Mouse (Mus musculus) MEL (cell line): ENCODE results near the gene Opalin. TPM values are rescaled to one million over a fixed set of nuclear protein-coding genes. Genes with fewer than 3 reads are reported as not detected.

Source experiments
- DNase-seq: peaks from one replicate; pipeline ENCODE4 v3.0.0; 2011; ENCODE audit warnings: low read depth, low spot score
- H3K27ac ChIP-seq: 2 replicates; pipeline ENCODE4 v1.5.1; 2012; ENCODE audit warnings: low read depth, mild to moderate bottlenecking, control low read depth, low read length, moderate library complexity; ENCODE audit not compliant: control insufficient read depth
- H3K27me3 ChIP-seq, 2 experiments: fragments of 150-350 bp in 1 of 2; sonication (generic) in 1 of 2; 2 replicates each; pipeline ENCODE4 v1.6.1; 2012; ENCODE audit warnings: low read length in 2 of 2, mild to moderate bottlenecking in 2 of 2, improper control_type of control experiment in 1 of 2, moderate library complexity in 1 of 2; ENCODE audit not compliant: insufficient read depth in 2 of 2, control insufficient read depth in 1 of 2
- H3K36me3 ChIP-seq, 2 experiments: 2 replicates each; pipeline ENCODE4 v1.6.1; 2012 to 2014; ENCODE audit warnings: low read length in 2 of 2, improper control_type of control experiment in 1 of 2, inconsistent platforms in 1 of 2, mild to moderate bottlenecking in 1 of 2; ENCODE audit not compliant: insufficient read depth in 2 of 2, control insufficient read depth in 1 of 2
- H3K4me1 ChIP-seq, 2 experiments: fragments of 150-350 bp in 1 of 2; sonication (generic) in 1 of 2; 2 replicates each; pipeline ENCODE4 v1.6.1; 2012; ENCODE audit warnings: low read length in 2 of 2, improper control_type of control experiment in 1 of 2, mild to moderate bottlenecking in 1 of 2; ENCODE audit not compliant: insufficient read depth in 2 of 2, control insufficient read depth in 1 of 2
- H3K4me3 ChIP-seq, 2 experiments: fragments of 150-350 bp in 1 of 2; sonication (generic) in 1 of 2; 2 replicates each; pipeline ENCODE4 v1.5.1; 2012; ENCODE audit warnings: low read depth in 2 of 2, low read length in 2 of 2, mild to moderate bottlenecking in 2 of 2, moderate library complexity in 2 of 2, control low read depth in 1 of 2, improper control_type of control experiment in 1 of 2; ENCODE audit not compliant: control insufficient read depth in 1 of 2, insufficient read depth in 1 of 2
- H3K79me2 ChIP-seq: 2 replicates; pipeline ENCODE4 v1.6.1; 2012; ENCODE audit warnings: mild to moderate bottlenecking, low read length, moderate library complexity; ENCODE audit not compliant: control insufficient read depth, poor library complexity, insufficient read depth
- H3K9ac ChIP-seq: 2 replicates; pipeline ENCODE4 v1.6.1; 2012; ENCODE audit warnings: low read depth, mild to moderate bottlenecking, control low read depth, low read length, moderate library complexity; ENCODE audit not compliant: control insufficient read depth, poor library complexity, severe bottlenecking
- H3K9me3 ChIP-seq: fragments of 150-350 bp; sonication (generic); replicated peaks from 2 replicates; pipeline ENCODE4 v1.6.1; 2012; ENCODE audit warnings: mild to moderate bottlenecking, low read length, improper control_type of control experiment, moderate library complexity; ENCODE audit not compliant: insufficient read depth
- BHLHE40 ChIP-seq: IDR thresholded peaks from 2 replicates; pipeline ENCODE4 v1.6.1; 2012; ENCODE audit warnings: low read depth, mild to moderate bottlenecking, inconsistent platforms, low read length, improper control_type of control experiment, borderline replicate concordance
- CHD2 ChIP-seq: IDR thresholded peaks from 2 replicates; pipeline ENCODE4 v1.6.1; 2011; ENCODE audit warnings: low read length, improper control_type of control experiment
- CTCF ChIP-seq, 3 experiments: IDR thresholded peaks in 2 of 3; conservative IDR thresholded peaks in 1 of 3; 2 replicates each; pipeline ENCODE4 v1.5.1; 2011 to 2012; ENCODE audit warnings: low read length in 3 of 3, low read depth in 2 of 3, mild to moderate bottlenecking in 2 of 3, improper control_type of control experiment in 1 of 3, inconsistent platforms in 1 of 3, mixed read lengths in 1 of 3, moderate library complexity in 1 of 3; ENCODE audit not compliant: control insufficient read depth in 1 of 3, insufficient read depth in 1 of 3, poor library complexity in 1 of 3, severe bottlenecking in 1 of 3
- E2F4 ChIP-seq: IDR thresholded peaks from 2 replicates; pipeline ENCODE4 v1.6.1; 2011; ENCODE audit warnings: low read depth, low read length, improper control_type of control experiment, borderline replicate concordance
- ELF1 ChIP-seq: IDR thresholded peaks from 2 replicates; pipeline ENCODE4 v1.6.1; 2014; ENCODE audit warnings: low read depth, mild to moderate bottlenecking, inconsistent platforms, low read length, improper control_type of control experiment, moderate library complexity
- ETS1 ChIP-seq: IDR thresholded peaks from 2 replicates; pipeline ENCODE4 v1.6.1; 2012; ENCODE audit warnings: low read depth, mild to moderate bottlenecking, inconsistent platforms, low read length, improper control_type of control experiment, moderate library complexity
- GATA1 ChIP-seq: IDR thresholded peaks from 2 replicates; pipeline ENCODE4 v1.6.1; 2011; ENCODE audit warnings: low read depth, low read length, improper control_type of control experiment
- JUND ChIP-seq: IDR thresholded peaks from 2 replicates; pipeline ENCODE4 v1.6.1; 2011; ENCODE audit warnings: low read depth, mild to moderate bottlenecking, improper control_type of control experiment, low read length
- MAX ChIP-seq: IDR thresholded peaks from 2 replicates; pipeline ENCODE4 v1.6.1; 2011; ENCODE audit warnings: low read length, improper control_type of control experiment
- MEF2A ChIP-seq: IDR thresholded peaks from 2 replicates; pipeline ENCODE4 v1.6.1; 2014; ENCODE audit warnings: low read depth, mild to moderate bottlenecking, inconsistent platforms, low read length, improper control_type of control experiment; ENCODE audit not compliant: poor library complexity, insufficient replicate concordance, severe bottlenecking; ENCODE audit errors: extremely low read depth
- MXI1 ChIP-seq: IDR thresholded peaks from 2 replicates; pipeline ENCODE4 v1.6.1; 2011; ENCODE audit warnings: mild to moderate bottlenecking, low read depth, low read length, improper control_type of control experiment
- MYC ChIP-seq: IDR thresholded peaks from 2 replicates; pipeline ENCODE4 v1.6.1; 2011; ENCODE audit warnings: low read depth, mild to moderate bottlenecking, low read length, improper control_type of control experiment, moderate library complexity
- NELFE ChIP-seq: IDR thresholded peaks from 2 replicates; pipeline ENCODE4 v1.6.1; 2011; ENCODE audit warnings: low read depth, low read length, improper control_type of control experiment
- POLR2A ChIP-seq, 2 experiments: IDR thresholded peaks; 2 replicates each; pipeline ENCODE4 v1.6.1; 2011 to 2012; ENCODE audit warnings: low read length in 2 of 2, mild to moderate bottlenecking in 2 of 2, control low read depth in 1 of 2, improper control_type of control experiment in 1 of 2, low read depth in 1 of 2, moderate library complexity in 1 of 2; ENCODE audit not compliant: control insufficient read depth in 1 of 2, insufficient read depth in 1 of 2, poor library complexity in 1 of 2
- POLR2AphosphoS5 ChIP-seq: IDR thresholded peaks from 2 replicates; pipeline ENCODE4 v1.6.1; 2012; ENCODE audit warnings: low read depth, borderline replicate concordance, mild to moderate bottlenecking, inconsistent platforms, low read length, moderate library complexity, mixed read lengths
- RAD21 ChIP-seq: IDR thresholded peaks from 2 replicates; pipeline ENCODE4 v1.6.1; 2011; ENCODE audit warnings: mild to moderate bottlenecking, low read depth, low read length, improper control_type of control experiment
- RCOR1 ChIP-seq: IDR thresholded peaks from 2 replicates; pipeline ENCODE4 v1.6.1; 2012; ENCODE audit warnings: low read depth, mild to moderate bottlenecking, inconsistent platforms, low read length, improper control_type of control experiment
- SIN3A ChIP-seq: IDR thresholded peaks from 2 replicates; pipeline ENCODE4 v1.6.1; 2012; ENCODE audit warnings: low read length, improper control_type of control experiment, inconsistent platforms
- SMC3 ChIP-seq: IDR thresholded peaks from 2 replicates; pipeline ENCODE4 v1.6.1; 2011; ENCODE audit warnings: low read depth, low read length, improper control_type of control experiment
- TCF12 ChIP-seq: IDR thresholded peaks from 2 replicates; pipeline ENCODE4 v1.6.1; 2014; ENCODE audit warnings: low read depth, mild to moderate bottlenecking, inconsistent platforms, low read length, improper control_type of control experiment, moderate library complexity
- USF1 ChIP-seq: IDR thresholded peaks from 2 replicates; pipeline ENCODE4 v1.6.1; 2014; ENCODE audit warnings: low read depth, mild to moderate bottlenecking, inconsistent platforms, low read length, improper control_type of control experiment, moderate library complexity
- ZC3H11A ChIP-seq: IDR thresholded peaks from 2 replicates; pipeline ENCODE4 v1.6.1; 2012; ENCODE audit warnings: low read depth, mild to moderate bottlenecking, inconsistent platforms, low read length, improper control_type of control experiment
- ZKSCAN1 ChIP-seq: IDR thresholded peaks from 2 replicates; pipeline ENCODE4 v1.6.1; 2012; ENCODE audit warnings: low read depth, mild to moderate bottlenecking, inconsistent platforms, low read length, improper control_type of control experiment, moderate library complexity
- ZMIZ1 ChIP-seq: IDR thresholded peaks from 2 replicates; pipeline ENCODE4 v1.6.1; 2012; ENCODE audit warnings: low read depth, mild to moderate bottlenecking, inconsistent platforms, low read length, improper control_type of control experiment, moderate library complexity
- ZNF384 ChIP-seq: IDR thresholded peaks from 2 replicates; pipeline ENCODE4 v1.6.1; 2012; ENCODE audit warnings: low read depth, mild to moderate bottlenecking, inconsistent platforms, low read length, improper control_type of control experiment
- polyA plus RNA-seq, 2 experiments: library from polyadenylated mRNA; stranded (reverse) in 1 of 2; unstranded in 1 of 2; fragments of >175 nt in 1 of 2; fragments of >200 nt in 1 of 2; gene quantifications; 2 replicates each; pipeline versions ENCODE4 v1.2.1 to v1.2.4; 2012; ENCODE audit warnings: low replicate concordance in 2 of 2, low read depth in 1 of 2; ENCODE audit not compliant: insufficient read length in 2 of 2, insufficient read depth in 1 of 2, missing spikeins in 1 of 2
- total RNA-seq: library from RNA; depleted of rRNA; stranded (reverse); fragments of 300-350 nt; gene quantifications from 2 replicates; pipeline ENCODE4 v1.2.3, GENCODE M21; 2012

Opalin gene
- total and polyA plus RNA-seq, 3 experiments: not detected

DNA sequence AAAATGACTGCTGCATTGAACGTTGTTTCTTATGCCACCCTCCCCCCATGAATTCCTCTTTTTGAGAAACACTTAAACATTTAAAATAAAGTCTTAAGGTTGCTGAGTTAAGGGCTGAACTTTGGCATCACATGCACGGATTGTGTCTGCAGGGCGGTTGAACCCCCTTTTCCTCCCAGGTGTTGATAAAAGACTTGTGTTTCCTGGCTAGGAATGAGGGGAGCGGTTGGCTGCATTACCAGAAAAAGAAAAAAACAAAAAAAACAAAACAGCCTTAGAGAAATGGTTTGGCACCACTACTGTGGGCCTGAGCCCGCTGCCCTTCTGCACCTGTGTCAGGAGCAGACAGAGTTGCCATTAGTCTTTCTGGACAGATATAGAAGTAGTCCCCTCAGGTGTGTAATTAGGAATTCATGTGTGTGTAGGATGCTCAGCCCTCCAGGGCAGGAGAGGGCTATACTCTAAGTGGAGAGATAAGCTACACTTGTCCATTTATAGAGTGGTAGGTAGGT lies 57.7 kb downstream of the Opalin start:
- no peaks in the 10 kb centered on the region for H3K79me2 ChIP-seq
- H3K4me1 ChIP-seq: no peaks in the 10 kb centered on the region
- TF ChIP-seq E2F4 (no peak), GATA1 (no peak), MEF2A (no peak), CTCF (IDR thresholded peaks at IDR 0.05 in 2 of 3, conservative IDR thresholded peaks at IDR 0.05 in 1 of 3; ENCODE audit: control insufficient read depth in 1 of 3, insufficient read depth in 1 of 3, low read depth in 2 of 3, low read length in 3 of 3, poor library complexity in 1 of 3, severe bottlenecking in 1 of 3) (no peak), MXI1 (no peak), ZC3H11A (no peak), JUND (no peak), ETS1 (no peak), ELF1 (no peak), POLR2A (IDR thresholded peaks at IDR 0.05; ENCODE audit: control insufficient read depth in 1 of 2, insufficient read depth in 1 of 2, low read depth in 1 of 2, low read length in 2 of 2, poor library complexity in 1 of 2) (no peak), MYC (no peak), SMC3 (no peak), ZMIZ1 (no peak), SIN3A (no peak)
- DNase-seq: no peak
- H3K4me3 ChIP-seq: no peak overlapping the region
- H3K27me3 ChIP-seq: peaks cover 2 to 3% of the 10 kb centered on the region in 2 experiments; a peak in 3 of 4 replicates
- H3K9ac ChIP-seq: no peak overlapping the region
- H3K36me3 ChIP-seq: peaks cover 0 to 2% of the 10 kb centered on the region in 2 experiments; a peak in 1 of 4 replicates
- H3K27ac ChIP-seq: no peak overlapping the region
- H3K9me3 ChIP-seq: no peaks in the 10 kb centered on the region

DNA sequence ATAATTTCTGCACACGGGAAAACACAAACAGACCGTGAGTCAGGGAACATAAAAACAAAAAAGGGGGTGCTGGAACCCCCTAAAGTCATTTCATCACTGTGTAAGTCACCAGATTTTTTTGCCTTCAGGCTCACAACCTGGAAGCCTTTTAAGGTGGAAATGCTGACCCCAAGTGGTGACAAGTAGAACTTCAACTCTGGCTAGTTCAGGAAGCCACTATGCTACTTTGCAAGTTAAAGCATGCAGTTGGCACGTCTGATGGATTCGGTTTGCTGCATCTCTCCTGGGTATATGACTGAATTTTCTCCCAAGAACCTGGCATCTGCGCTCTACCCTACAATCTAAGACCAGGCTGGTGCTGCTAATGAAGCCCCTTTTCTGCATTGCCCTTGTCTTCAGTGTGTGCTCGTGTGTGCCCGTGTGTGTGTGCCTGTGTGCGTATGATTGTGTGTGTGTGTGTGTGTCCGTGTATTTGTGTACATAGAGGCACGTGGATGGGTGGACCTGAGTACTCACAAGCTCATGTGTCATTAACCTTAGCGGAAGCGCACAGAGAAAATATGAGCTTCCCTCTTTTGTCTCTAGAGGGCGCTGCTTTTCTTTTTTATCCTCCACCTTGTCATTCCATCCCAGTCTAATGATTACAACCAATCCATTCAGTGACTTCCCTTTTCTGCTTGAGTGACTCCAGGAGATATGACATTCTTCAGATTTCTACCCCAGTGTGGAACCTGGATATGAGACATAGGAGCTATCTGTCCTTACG lies 60.8 kb downstream of the Opalin start:
- Histone ChIP-seq H3K4me1 (no peaks in the 10 kb centered on the region), H3K9me3 (no peaks in the 10 kb centered on the region), H3K27ac (no peak overlapping the region), H3K36me3 (no peaks in the 10 kb centered on the region), H3K79me2 (no peaks in the 10 kb centered on the region), H3K9ac (no peak overlapping the region), H3K27me3 (peaks cover 1 to 2% of the 10 kb centered on the region in 2 experiments), H3K4me3 (no peak overlapping the region)
- DNase-seq: peak; percentile 72
- TF ChIP-seq POLR2AphosphoS5: no peak
- TF ChIP-seq MAX: no peak
- TF ChIP-seq ZKSCAN1: no peak
- TF ChIP-seq ZC3H11A: peak; percentile 67
- peak; percentile 59 to 83 (median 74) for TF ChIP-seq CTCF (IDR thresholded peaks at IDR 0.05 in 2 of 3, conservative IDR thresholded peaks at IDR 0.05 in 1 of 3; ENCODE audit: control insufficient read depth in 1 of 3, insufficient read depth in 1 of 3, low read depth in 2 of 3, low read length in 3 of 3, poor library complexity in 1 of 3, severe bottlenecking in 1 of 3)
- TF ChIP-seq JUND: no peak
- no peak for TF ChIP-seq MXI1
- TF ChIP-seq ELF1: no peak
- peak; percentile 51; the same call in 1 of the 2 replicates for TF ChIP-seq ZNF384
- TF ChIP-seq BHLHE40: no peak
- TF ChIP-seq CHD2: no peak
- TF ChIP-seq ETS1: no peak
- peak; percentile 81 for TF ChIP-seq SMC3
- TF ChIP-seq MYC: 0 out of 2 replicates have a peak, but pooled peaks have one; percentile 48
- no peak for TF ChIP-seq TCF12
- TF ChIP-seq RAD21: peak; percentile 78
- no peak for TF ChIP-seq USF1
- no peak for TF ChIP-seq SIN3A
- no peak for TF ChIP-seq POLR2A (IDR thresholded peaks at IDR 0.05; ENCODE audit: control insufficient read depth in 1 of 2, insufficient read depth in 1 of 2, low read depth in 1 of 2, low read length in 2 of 2, poor library complexity in 1 of 2)
- TF ChIP-seq RCOR1: peak; percentile 20; the same call in 1 of the 2 replicates
- TF ChIP-seq GATA1: 0 out of 2 replicates have a peak, but pooled peaks have one; percentile 10
- no peak for TF ChIP-seq NELFE
